Mouse (Mus musculus) stomach, embryonic 15.5 days (tissue): ENCODE measurements around the gene Ablim1. TPM values are rescaled to one million over a fixed set of nuclear protein-coding genes. Genes with fewer than 3 reads are reported as not detected.
A peak's percentile ranks its signal among the peaks of the same experiment; 100 is the strongest.

Experiments used
- ATAC-seq: fragments of 200-750 bp; cut with Nextera tagmentation; 2 replicates; pipeline ENCODE4 v1.8.0; 2017; ENCODE audit warnings: low read depth, moderate number of reproducible peaks, moderate TSS enrichment; ENCODE audit not compliant: insufficient read depth, low FRiP score
- H3K27ac ChIP-seq: fragments of 300-500 bp; sonication (generic); 2 replicates; pipeline ENCODE4 v1.5.1; 2015; ENCODE audit warnings: mild to moderate bottlenecking, inconsistent platforms
- H3K27me3 ChIP-seq: fragments of 300-500 bp; sonication (generic); replicated peaks from 2 replicates; pipeline ENCODE4 v1.6.1; 2015; ENCODE audit warnings: inconsistent platforms
- H3K36me3 ChIP-seq: fragments of 300-500 bp; sonication (generic); 2 replicates; pipeline ENCODE4 v1.6.1; 2015; ENCODE audit warnings: inconsistent platforms
- H3K4me1 ChIP-seq: fragments of 300-500 bp; sonication (generic); 2 replicates; pipeline ENCODE4 v1.6.1; 2015; ENCODE audit warnings: inconsistent platforms
- H3K4me2 ChIP-seq: fragments of 300-500 bp; sonication (generic); 2 replicates; pipeline ENCODE4 v1.6.1; 2015; ENCODE audit warnings: mild to moderate bottlenecking, inconsistent platforms
- H3K4me3 ChIP-seq: fragments of 300-500 bp; sonication (generic); replicated peaks from 2 replicates; pipeline ENCODE4 v1.5.1; 2015; ENCODE audit warnings: inconsistent platforms
- H3K9ac ChIP-seq: fragments of 300-500 bp; sonication (generic); 2 replicates; pipeline ENCODE4 v1.6.1; 2015; ENCODE audit warnings: inconsistent platforms
- H3K9me3 ChIP-seq: fragments of 300-500 bp; sonication (generic); 2 replicates; pipeline ENCODE4 v1.6.1; 2016; ENCODE audit warnings: inconsistent platforms
- WGBS: fragments of 180-500 bp; shearing (Covaris S2); methylation state at CpG from one replicate; pipeline ENCODE4 v1.1.7; 2015; 5-methylcytosine and 5-hydroxymethylcytosine counted together
- polyA plus RNA-seq: library from polyadenylated mRNA; unstranded; fragments of >200 nt; fragmentation: Nextera tagmentation; extraction: Ambion mirVana; gene quantifications from 2 replicates; pipeline ENCODE4 v1.2.1, GENCODE M21; 2015

Gene Ablim1
- polyA plus RNA-seq, 1 experiment from 2014 or later, result 41.2 TPM

DNA sequence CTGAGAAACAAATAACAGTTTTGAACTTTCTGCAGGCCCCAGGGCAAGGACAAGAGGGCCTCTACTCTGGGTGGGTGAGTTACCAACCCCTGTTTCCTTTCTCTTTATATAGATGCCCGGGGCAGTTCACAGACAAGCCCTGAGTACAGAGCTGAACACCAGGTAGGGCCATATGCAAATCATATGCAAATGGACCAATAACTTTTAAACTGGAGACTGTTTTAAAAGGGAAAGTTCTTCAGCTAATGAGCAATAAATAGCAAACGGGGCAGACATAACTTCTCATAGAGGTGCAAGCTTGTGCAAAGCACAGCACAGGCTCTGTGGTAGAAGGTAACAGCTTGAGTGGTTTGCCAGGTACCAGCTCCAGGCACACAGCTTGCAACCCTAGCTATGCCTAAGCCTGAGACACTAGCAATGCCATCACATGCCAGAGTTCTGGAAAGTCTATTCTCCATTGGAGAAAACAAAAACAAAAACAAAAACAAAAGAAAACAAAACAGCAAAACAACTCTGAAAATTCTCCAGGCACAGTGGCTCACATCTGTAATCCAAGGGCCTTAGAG, 225.8 kb downstream of the Ablim1 start:
- no peak overlapping the region for H3K4me3 ChIP-seq
- no peak overlapping the region for H3K4me2 ChIP-seq
- no peak overlapping the region for H3K9ac ChIP-seq
- H3K27ac ChIP-seq, result no peak overlapping the region
- WGBS, result 72% methylated on average over 2 of the region's 2 CpGs
- no peaks in the 10 kb centered on the region for H3K36me3 ChIP-seq
- no peaks in the 10 kb centered on the region for H3K9me3 ChIP-seq
- ATAC-seq, result no peak
- no peaks in the 10 kb centered on the region for H3K27me3 ChIP-seq
- 0 out of 2 replicates have a peak, but pooled peaks cover 5% of the 10 kb centered on the region for H3K4me1 ChIP-seq

DNA sequence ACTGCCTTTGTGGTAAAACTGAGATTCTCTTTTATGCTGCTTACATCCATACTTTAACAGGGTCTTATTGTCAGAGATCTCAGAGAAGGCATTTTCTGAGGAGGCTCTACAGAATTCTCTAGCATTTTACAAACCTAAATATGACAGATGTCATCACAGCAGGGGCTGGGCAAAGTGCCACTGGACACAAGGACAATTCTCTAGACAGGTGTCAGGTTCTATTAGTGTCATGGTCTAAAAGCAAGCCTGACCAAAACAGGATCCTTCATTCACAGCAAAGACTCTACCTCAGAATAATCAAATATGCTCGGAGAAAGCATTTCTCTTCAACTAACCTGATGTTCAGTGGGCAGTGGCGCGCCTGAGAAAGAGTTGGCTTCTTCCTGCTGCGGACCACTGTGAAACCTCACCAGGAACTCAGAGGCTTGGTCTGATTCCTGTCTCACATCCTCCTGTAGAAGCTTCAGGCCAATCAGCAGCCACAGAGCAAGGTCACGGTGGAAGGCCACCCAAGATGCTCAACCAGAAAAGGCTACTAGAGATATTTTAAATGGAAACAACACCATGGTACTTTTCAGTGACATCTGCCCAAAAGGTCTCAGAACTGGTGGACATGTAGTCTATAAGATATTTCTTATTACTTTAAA, 230.1 kb downstream of the Ablim1 start:
- no peak overlapping the region for H3K27ac ChIP-seq
- no peak overlapping the region for H3K9ac ChIP-seq
- no peak overlapping the region for H3K4me2 ChIP-seq
- no peak for ATAC-seq
- no peaks in the 10 kb centered on the region for H3K4me1 ChIP-seq
- no peak overlapping the region for H3K4me3 ChIP-seq
- no peaks in the 10 kb centered on the region for H3K27me3 ChIP-seq
- H3K9me3 ChIP-seq, result no peaks in the 10 kb centered on the region
- no peaks in the 10 kb centered on the region for H3K36me3 ChIP-seq
- 78% methylated on average over 5 of the region's 5 CpGs for WGBS

DNA sequence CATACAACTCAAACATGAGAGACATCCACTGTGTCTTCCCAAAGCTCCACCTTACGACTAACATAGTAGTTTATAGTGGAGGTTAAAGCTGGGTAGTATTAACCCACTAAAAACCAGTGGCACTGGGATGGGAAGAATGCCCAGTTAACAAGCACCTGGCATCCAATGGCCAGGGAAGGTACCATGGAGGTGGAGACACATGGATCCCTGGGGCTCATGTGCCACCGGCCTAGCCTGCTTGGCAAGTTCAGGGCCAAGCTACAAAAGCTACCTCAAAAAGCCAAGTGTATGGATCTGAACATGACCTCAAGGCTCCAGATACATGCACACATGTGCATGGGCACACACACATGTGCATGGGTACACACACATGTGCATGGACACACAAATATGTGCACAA, 230.8 kb downstream of the Ablim1 start:
- H3K9ac ChIP-seq, result no peak overlapping the region
- 95% methylated on average over 2 of the region's 2 CpGs for WGBS
- H3K36me3 ChIP-seq, result no peaks in the 10 kb centered on the region
- no peaks in the 10 kb centered on the region for H3K9me3 ChIP-seq
- no peak overlapping the region for H3K27ac ChIP-seq
- no peaks in the 10 kb centered on the region for H3K4me1 ChIP-seq
- H3K4me3 ChIP-seq, result no peak overlapping the region
- no peak for ATAC-seq
- no peaks in the 10 kb centered on the region for H3K27me3 ChIP-seq
- no peak overlapping the region for H3K4me2 ChIP-seq

DNA sequence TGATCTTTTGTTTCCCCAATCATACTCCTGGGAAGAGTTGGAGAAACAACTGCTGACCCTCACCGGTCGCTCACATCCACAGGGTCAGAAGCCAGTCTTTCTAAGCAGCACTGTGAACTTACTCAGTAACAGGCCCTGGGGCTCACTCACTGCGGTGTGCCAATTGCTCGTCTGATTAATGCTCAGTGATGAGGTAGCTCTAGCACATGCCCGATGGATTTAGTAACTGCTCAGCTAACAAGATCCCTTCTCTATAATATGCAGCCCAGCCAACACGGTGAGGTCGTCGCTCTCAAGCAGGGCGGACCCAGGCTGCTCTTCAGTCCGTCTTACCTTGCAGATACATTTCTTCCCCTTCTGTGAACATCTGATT, 231.6 kb downstream of the Ablim1 start:
- ATAC-seq, result no peak
- H3K27me3 ChIP-seq, result no peaks in the 10 kb centered on the region
- H3K27ac ChIP-seq, result no peak overlapping the region
- no peak overlapping the region for H3K4me2 ChIP-seq
- H3K4me3 ChIP-seq, result no peak overlapping the region
- H3K9me3 ChIP-seq, result no peaks in the 10 kb centered on the region
- WGBS, result 71% methylated on average over 10 of the region's 10 CpGs
- H3K9ac ChIP-seq, result no peak overlapping the region
- no peaks in the 10 kb centered on the region for H3K36me3 ChIP-seq
- no peaks in the 10 kb centered on the region for H3K4me1 ChIP-seq

DNA sequence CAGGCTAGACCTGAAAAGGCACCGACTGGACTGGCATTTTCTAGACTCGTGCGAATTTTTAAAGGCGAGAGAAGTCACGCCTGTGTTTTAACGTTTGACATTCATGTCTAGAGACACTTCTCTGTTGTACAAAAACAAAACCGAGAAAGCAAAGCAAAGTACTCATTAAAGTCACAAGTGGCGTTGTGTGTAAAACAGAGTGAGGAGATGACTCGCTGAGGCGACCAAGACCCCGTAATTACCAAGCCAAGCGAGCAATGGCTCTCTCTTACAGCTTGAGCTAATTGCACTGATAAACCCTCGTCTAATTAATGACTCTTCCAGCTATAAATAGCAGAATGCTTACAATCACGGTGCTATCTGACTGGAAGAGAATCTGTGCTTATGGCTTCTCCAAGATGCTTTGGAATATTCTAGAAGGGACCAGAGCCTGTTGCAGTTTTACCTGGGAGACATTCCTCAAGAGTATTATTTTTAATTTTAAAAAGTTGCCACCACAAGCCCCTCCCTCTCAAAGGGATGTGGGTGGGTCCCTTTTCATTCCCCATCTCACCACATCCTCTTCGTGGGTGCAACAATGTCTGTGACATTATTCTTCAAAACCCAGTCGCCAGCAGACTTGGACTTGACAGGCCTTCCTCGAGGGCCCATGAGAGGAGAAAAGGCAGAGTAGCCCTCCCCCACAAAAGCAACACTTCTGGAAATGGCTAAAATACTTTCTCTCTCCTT, 232.1 kb downstream of the Ablim1 start:
- 70% methylated on average over 17 of the region's 17 CpGs for WGBS
- no peak overlapping the region for H3K4me2 ChIP-seq
- no peak for ATAC-seq
- H3K4me1 ChIP-seq, result no peaks in the 10 kb centered on the region
- no peak overlapping the region for H3K27ac ChIP-seq
- H3K9ac ChIP-seq, result no peak overlapping the region
- H3K36me3 ChIP-seq, result no peaks in the 10 kb centered on the region
- H3K4me3 ChIP-seq, result no peak overlapping the region
- H3K9me3 ChIP-seq, result no peaks in the 10 kb centered on the region
- no peaks in the 10 kb centered on the region for H3K27me3 ChIP-seq

DNA sequence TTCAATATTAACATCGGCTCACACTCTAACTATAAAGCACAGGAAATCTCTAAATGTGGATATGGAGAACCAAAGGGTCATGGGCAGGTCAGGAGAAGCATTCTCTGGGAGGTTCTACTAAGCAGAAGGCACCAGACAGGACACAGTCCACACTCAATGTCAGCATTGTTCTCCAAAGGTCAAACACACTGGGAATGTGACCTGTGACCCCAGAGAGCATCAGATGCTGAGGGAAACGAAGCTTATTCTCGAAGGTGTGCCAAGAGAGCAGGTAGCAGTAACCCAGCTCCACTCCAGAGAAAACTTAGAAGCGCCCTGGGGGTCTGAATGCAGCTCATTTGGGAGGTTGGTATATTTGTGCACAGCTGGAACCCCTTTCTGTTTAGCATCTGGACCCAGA, 233.2 kb downstream of the Ablim1 start:
- no peaks in the 10 kb centered on the region for H3K4me1 ChIP-seq
- no peak overlapping the region for H3K27ac ChIP-seq
- no peaks in the 10 kb centered on the region for H3K27me3 ChIP-seq
- H3K4me3 ChIP-seq, result no peak overlapping the region
- 43% methylated on average over 4 of the region's 4 CpGs for WGBS
- no peak overlapping the region for H3K9ac ChIP-seq
- no peak for ATAC-seq
- no peaks in the 10 kb centered on the region for H3K36me3 ChIP-seq
- no peaks in the 10 kb centered on the region for H3K9me3 ChIP-seq
- no peak overlapping the region for H3K4me2 ChIP-seq

DNA sequence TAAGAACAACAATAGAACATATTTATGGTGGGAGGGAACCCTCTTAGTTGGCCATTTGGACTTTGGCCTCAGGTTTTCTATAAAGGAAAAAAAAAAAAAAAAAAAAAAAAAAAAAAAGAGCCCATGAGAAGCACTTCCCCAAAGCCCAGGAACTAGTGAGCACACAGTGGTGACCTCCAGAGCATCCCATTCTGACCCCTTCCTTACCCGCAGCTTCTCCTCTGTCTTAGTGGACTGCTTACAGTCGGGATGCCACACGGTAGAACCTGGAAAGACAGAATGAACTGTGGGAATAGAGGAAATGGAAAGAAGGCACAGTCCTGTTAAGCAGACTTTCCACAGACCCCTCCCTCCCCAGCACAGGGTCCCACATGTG, 235.1 kb downstream of the Ablim1 start:
- no peak overlapping the region for H3K27ac ChIP-seq
- no peaks in the 10 kb centered on the region for H3K36me3 ChIP-seq
- ATAC-seq, result peak; percentile 32; the same call in 1 of the 2 replicates

DNA sequence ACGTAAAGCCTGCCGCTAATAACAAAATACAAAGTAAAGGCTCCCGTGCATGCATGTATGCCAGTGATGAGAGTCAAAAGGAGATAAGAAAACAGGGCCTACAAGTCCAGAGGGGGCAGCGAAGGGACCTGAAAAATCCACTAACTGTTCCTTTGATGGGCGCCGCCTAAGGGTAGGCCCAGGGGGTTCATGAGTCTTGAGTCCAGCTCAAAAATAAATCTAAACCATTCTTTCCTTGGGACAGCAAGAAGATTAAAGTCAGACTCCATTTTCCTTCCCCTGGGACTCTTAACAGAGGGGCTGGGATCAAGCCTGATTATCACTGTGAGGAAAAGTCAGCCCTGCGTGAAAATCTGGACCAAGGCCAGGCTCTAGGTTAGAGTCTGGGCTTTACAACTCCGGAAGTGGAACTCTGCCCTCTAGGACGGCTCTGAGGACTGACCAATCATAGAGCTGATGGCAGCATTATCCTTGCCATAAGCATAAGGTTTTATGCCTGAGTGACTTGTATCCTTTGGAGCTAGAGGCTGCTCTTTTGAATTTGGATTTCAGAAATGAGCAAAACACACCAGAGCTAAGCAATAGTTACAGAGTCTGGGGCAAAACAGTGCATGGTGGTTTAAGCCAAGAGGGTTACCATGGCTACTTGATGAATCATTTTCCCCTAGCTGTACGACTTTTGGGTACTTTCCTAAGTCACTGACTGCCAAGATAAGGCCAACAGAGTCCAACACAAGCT, 235.7 kb downstream of the Ablim1 start:
- Histone ChIP-seq H3K9me3 (no peaks in the 10 kb centered on the region), H3K27ac (peak overlapping the region; percentile 58; the same call in 1 of the 2 replicates)

More for the DNA sequence above, 235.1 kb downstream of the Ablim1 start:
- no peaks in the 10 kb centered on the region for H3K4me1 ChIP-seq
- no peak overlapping the region for H3K4me3 ChIP-seq
- no peaks in the 10 kb centered on the region for H3K27me3 ChIP-seq
- 96% methylated on average over 3 of the region's 3 CpGs for WGBS
- no peak overlapping the region for H3K9ac ChIP-seq
- no peaks in the 10 kb centered on the region for H3K9me3 ChIP-seq
- no peak overlapping the region for H3K4me2 ChIP-seq

DNA sequence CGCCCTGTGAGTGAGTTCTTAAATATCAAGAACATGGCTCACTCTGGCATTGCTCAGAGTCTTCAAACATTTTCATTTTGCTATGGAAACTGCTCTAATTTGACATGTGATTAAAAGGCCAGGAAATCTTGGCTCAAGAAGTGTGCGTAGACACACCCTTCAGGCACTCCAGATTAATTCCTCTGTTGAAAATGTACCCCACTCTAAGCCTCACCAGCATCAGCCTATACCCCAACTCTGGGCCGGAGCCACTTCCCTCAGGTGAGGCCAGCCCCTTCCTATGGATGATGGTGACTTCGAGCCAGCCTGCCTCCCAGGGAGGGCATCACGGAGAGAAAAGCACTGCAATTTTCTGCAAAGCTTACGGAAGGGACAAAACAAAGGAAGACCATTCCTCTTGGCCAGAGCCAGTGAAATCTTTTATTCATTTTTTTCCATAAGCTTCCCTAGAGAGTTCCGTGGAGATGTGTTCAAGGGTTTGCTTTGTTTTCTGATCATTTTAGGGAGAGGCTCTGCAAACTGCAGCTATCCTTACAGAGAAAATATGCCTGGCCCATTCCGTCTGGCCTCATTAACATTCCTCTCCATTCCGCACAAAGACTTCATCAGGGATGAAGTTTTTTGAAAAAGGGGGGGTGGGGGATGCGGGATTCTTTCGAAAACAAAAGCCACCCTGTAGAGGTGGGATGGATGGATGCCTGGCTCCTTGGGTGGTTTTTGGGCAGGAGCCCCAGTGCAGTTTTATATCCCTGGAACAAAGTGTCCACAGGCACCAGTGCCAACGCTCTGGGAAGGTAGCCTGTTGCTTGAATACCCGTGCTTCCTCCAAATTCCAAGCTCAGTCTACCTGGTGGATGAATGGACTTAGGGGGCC, 236.7 kb downstream of the Ablim1 start:
- Histone ChIP-seq H3K9me3 (no peaks in the 10 kb centered on the region), H3K9ac (no peak overlapping the region), H3K4me2 (no peak overlapping the region), H3K27ac (peak overlapping the region; percentile 58; the same call in 1 of the 2 replicates), H3K27me3 (no peaks in the 10 kb centered on the region), H3K4me1 (peaks cover 9% of the 10 kb centered on the region; the same call in 1 of the 2 replicates), H3K36me3 (no peaks in the 10 kb centered on the region), H3K4me3 (no peak overlapping the region)
- ATAC-seq, result no peak
- WGBS, result 61% methylated on average over 13 of the region's 13 CpGs

More for the DNA sequence above, 235.7 kb downstream of the Ablim1 start:
- Histone ChIP-seq H3K36me3 (no peaks in the 10 kb centered on the region), H3K4me1 (no peaks in the 10 kb centered on the region), H3K4me3 (no peak overlapping the region), H3K9ac (no peak overlapping the region), H3K4me2 (no peak overlapping the region), H3K27me3 (no peaks in the 10 kb centered on the region)
- WGBS, result 60% methylated on average over 10 of the region's 10 CpGs
- peak; percentile 51 for ATAC-seq

DNA sequence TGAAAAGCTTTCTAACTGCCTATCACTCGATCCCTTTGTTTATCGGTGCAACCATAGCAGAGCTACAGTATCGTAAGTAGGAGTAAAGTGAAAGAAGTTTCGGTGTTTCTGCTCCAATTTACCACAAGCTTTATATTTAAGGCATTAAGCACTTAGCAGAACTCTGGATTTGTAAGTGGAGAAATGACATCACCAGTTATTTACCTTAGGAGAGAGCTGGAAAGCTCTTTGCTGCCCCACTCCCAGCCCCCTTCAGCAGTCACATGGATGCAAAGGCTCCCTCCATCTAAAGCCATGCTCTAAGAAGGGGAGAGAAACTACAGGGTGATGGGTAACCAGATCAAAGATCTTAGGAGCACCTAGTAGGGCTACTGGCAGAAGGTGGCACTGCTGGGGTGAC, 241.3 kb downstream of the Ablim1 start:
- H3K9ac ChIP-seq, result no peak overlapping the region
- WGBS, result 62% methylated on average over 4 of the region's 4 CpGs

DNA sequence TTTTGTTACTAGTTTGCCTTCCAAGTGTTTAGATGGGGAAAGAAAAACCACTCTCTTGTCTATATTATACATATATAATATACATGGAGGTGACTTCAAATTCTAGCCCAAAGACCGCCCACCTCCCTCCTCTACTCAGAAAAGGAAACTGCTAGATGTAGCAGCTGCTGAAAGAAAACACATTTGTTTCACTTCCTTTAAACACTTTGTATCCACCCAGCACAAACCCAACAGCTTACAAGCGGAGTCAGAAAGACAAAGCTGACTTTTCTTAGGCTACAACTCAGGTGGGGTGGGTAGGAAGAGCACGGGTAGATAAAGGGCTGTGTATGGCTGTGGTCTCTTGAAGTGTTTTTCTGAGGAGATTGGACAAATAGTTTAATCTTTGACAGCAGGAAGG, 242.0 kb downstream of the Ablim1 start:
- Histone ChIP-seq H3K9me3 (no peaks in the 10 kb centered on the region), H3K27ac (peak overlapping the region; percentile 16; the same call in 1 of the 2 replicates), H3K27me3 (no peaks in the 10 kb centered on the region), H3K9ac (no peak overlapping the region), H3K4me2 (no peak overlapping the region), H3K4me3 (no peak overlapping the region), H3K4me1 (peaks cover 12% of the 10 kb centered on the region; the same call in 1 of the 2 replicates), H3K36me3 (no peaks in the 10 kb centered on the region)
- ATAC-seq, result no peak
- 40% methylated on average over 3 of the region's 3 CpGs for WGBS

More for the DNA sequence above, 241.3 kb downstream of the Ablim1 start:
- Histone ChIP-seq H3K27me3 (no peaks in the 10 kb centered on the region), H3K4me1 (peaks cover 12% of the 10 kb centered on the region; the same call in 1 of the 2 replicates), H3K4me2 (no peak overlapping the region), H3K36me3 (no peaks in the 10 kb centered on the region), H3K9me3 (no peaks in the 10 kb centered on the region), H3K27ac (no peak overlapping the region), H3K4me3 (no peak overlapping the region)
- ATAC-seq, result no peak
